Mouse (Mus musculus): ENCODE measurements around the gene Styx. TPM values are rescaled to one million over a fixed set of nuclear protein-coding genes. Genes with fewer than 3 reads are reported as not detected.

Gene Styx
- polyA plus RNA-seq (2017; shearing (Covaris generic)) = 5.8 TPM

DNA sequence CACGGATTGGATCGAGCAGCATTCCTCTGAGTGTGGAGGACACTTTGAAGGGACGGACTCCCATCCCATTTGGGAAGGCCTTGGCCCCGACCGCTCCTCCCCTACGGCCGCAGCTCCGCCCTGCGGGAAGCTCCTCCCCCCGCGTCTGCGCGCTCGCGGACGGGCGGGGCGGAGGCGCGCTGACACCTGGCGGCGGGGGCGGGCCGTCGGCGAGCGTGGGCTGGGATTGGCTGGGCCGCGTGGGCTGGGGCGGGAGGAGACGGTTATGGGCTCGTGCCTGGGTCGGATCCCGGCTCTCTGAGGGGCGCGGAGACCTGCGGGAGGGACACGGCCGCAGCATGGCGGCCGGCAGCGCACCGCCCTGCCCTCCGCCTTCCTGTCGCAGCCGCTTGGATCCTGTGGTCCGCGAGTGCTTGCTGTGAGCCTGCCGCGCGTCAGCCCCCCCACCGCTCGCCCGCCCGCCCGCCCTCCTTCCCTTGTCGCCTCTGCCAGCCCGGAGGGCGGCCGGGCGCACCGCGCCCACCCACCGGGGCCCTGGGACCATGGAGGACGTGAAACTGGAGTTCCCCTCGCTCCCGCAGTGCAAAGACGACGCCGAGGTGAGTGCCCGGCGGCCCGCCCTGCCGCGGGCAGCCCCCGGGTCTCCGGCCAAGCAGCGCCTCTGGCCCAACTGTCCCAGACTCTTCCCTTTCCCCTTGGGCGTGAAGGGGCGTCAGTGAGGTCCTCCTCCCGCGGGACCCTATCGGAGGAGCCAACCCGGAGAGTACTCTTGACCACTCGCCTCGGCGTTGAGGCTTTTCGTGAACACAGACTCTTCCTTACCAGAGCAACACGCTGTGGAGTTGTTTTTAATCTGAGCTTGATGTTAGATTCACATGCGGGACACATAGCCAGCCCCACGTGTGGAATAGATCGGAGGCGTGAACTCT is at the start of gene Styx:
Gene Styx (plus strand): TSS at position 163 of the 929 bp plus-strand sequence.

DNA sequence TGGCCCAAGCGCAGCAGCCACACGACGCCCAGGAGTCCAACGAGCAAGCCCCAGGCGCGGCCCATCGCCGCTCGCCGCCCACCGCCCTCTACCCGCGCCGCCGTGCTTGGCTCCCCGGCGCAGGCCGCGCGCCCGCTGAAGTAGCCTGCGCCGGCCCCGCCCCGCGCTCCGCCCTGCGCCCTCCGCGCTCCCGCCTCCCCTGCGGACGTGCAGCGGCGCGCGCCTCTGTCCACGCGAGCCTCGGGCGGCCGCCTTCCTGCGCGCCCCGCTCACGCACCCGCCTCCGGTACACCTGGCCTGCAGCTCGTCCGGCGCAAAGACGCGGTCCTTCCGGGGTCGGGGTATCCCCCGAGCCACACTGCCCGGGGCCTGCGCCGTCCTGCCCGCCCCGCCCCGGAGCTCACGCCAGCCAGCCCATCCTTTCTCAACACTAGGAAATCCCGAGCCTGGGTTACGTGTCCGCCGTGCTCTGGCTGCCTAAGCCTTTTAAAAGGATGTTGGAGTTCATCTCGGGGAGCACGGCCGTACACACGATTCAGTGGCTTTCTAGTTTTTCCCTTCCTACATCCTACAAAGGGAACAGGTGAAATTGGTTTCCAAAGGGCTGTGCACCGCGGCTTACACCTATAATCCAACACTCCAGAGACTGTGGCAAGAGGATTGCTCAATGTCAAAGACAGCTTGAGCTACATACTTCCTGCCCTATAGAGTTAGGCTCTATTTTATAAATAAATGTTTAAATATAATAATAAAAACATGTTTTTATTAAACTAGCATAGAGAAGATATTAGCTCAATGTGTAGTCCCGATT is 32.3 kb upstream of the Styx start, which contains the start of gene Ero1l:
Gene Ero1l (minus strand): TSS at position 346 of the 811 bp plus-strand sequence.

DNA sequence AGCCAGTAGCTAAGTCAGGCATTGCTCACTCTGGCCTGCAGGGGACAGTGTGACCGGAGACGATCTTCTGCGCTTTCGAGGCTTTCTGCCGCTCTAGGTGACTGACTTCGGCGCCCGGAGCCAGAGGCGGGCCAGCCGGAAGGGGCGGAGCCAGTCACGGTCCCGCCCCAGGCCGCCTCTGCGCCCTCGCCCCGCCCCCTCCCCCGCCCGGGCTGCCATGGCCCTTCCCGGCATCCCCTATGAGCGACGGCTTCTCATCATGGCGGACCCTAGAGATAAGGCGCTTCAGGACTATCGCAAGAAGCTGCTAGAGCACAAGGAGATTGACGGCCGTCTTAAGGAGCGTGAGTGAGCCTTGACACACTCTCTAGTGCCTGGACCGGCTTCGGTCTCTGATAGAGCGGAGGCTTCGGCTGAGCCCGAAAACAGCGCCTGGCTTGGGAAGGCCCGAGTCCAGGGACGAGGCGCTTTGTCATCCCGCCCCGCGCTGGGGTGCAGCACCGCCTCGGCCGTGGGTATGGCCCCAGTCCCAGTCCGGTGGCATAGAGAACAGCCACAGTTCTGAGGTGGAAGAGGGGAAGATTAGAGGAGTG is 21.2 kb upstream of the Styx start, which contains the start of gene Psmc6:
Gene Psmc6 (plus strand): TSS at position 200 of the 593 bp plus-strand sequence.

DNA sequence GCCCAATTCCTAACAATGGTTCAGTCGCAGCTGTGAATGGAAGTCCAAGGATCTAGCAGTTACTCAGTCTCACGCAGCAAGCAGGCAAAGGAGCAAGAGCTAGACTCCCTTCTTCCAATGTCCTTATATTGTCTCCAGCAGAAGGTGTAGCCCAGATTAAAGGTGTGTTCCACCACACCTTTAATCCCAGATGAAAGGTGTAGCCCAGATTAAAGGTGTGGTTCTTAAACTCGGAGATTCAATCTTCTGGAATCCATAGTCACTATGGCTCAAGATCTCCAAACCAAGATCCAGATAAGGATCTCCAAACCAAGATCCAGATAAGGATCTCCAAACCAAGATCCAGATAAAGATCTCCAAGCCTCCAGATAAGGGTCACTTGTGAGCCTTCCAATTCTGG is 53.9 kb downstream of the Styx start, which contains the start of gene Gnpnat1:
Gene Gnpnat1 (minus strand): TSS at position 101 of the 400 bp plus-strand sequence.

Other genes with a start within 250 kb of the Styx start
- gene Gpr137c, start 131.4 kb upstream of the Styx start, polyA plus RNA-seq (2017; shearing (Covaris generic)) = 0.13 TPM
- gene Txndc16, start 130.8 kb upstream of the Styx start, polyA plus RNA-seq (2017; shearing (Covaris generic)) = 15.1 TPM
- 18.4 TPM for gene Ero1l, start 32.3 kb upstream of the Styx start, polyA plus RNA-seq (2017; shearing (Covaris generic))
- gene Psmc6, start 21.3 kb upstream of the Styx start, polyA plus RNA-seq (2017; shearing (Covaris generic)) = 157 TPM
- gene Gnpnat1, start 53.8 kb downstream of the Styx start, polyA plus RNA-seq (2017; shearing (Covaris generic)) = 98.0 TPM
- gene Fermt2, start 179.0 kb downstream of the Styx start, polyA plus RNA-seq (2017; shearing (Covaris generic)) = not detected